Mouse (Mus musculus): ENCODE data around the gene Stim1.

- no peak for TF ChIP-seq GATA1 (IDR thresholded peaks at IDR 0.05; ENCODE audit: low read length)
- TF ChIP-seq TAL1 (IDR thresholded peaks at IDR 0.05; ENCODE audit: low read length), result no peak
Measured at GRCm38 (mm10) chr7:102223883-102224738, 43.5 kb upstream of the Stim1 start.

All from erythroblast, embryonic 14.5 days (primary cell).